Mouse (Mus musculus) testis, adult 2 months (tissue): ENCODE measurements around the gene Xylb.
A peak's percentile ranks its signal among the peaks of the same experiment; 100 is the strongest.

Source experiments
- CTCF ChIP-seq: fragments of 200-500 bp; IDR thresholded peaks from 2 replicates; pipeline ENCODE4 v1.5.1; 2012; ENCODE audit warnings: low read depth, mild to moderate bottlenecking, inconsistent platforms, low read length, moderate library complexity; ENCODE audit not compliant: control insufficient read depth, insufficient read depth, insufficient replicate concordance
- POLR2A ChIP-seq: fragments of 200-500 bp; IDR thresholded peaks from 2 replicates; pipeline ENCODE4 v1.6.1; 2012; ENCODE audit warnings: low read depth, mild to moderate bottlenecking, inconsistent platforms, low read length, moderate library complexity; ENCODE audit not compliant: control insufficient read depth

DNA sequence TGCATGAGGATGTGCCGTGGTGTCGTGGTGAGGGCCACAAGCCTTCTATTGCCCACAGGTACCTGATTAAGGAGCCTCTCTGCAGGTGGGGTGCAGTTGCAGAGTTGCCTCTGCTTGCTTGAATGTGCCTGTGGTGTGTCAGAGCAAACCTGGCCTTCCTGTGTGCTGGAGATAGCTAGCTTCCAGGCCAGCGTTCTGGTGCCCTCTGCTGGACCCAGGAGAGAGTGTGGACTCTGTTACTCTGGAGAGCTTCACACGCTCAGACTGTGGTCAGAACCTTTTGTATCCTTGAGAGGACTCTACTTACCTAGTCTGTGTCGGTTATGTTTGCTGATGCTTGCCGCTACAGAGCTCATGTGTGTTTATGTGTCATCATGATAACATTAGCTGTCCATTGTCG is 73.1 kb downstream of the Xylb start:
- TF ChIP-seq POLR2A (no peak), CTCF (peak; percentile 74; the same call in 1 of the 2 replicates)
